Mouse (Mus musculus) liver, embryonic 14.5 days (tissue): ENCODE measurements around the gene Sp100. TPM values are rescaled to one million over a fixed set of nuclear protein-coding genes. Genes with fewer than 3 reads are reported as not detected.
"Not testable (repeated sequence)": the region's sequence is repeated elsewhere in the genome, so short reads cannot be mapped to it uniquely, and the experiment has no call there.

Source experiments
- ATAC-seq: fragments of 200-750 bp; cut with Nextera tagmentation; 2 replicates; pipeline ENCODE4 v1.8.0; 2017; ENCODE audit warnings: moderate number of reproducible peaks, mild to moderate bottlenecking, moderate library complexity; ENCODE audit not compliant: insufficient read depth
- DNase-seq, 3 experiments: peaks; one replicate each; pipeline ENCODE4 v3.0.0-alpha.2; 2012 to 2013; ENCODE audit warnings: low read depth in 3 of 3, low spot score in 3 of 3
- H3K27ac ChIP-seq: fragments of 300-500 bp; sonication (generic); 2 replicates; pipeline ENCODE4 v1.5.1; 2014; ENCODE audit warnings: moderate library complexity, mild to moderate bottlenecking, control low read depth, inconsistent platforms
- H3K27me3 ChIP-seq: fragments of 300-500 bp; sonication (generic); 2 replicates; pipeline ENCODE4 v1.6.1; 2014; ENCODE audit warnings: mild to moderate bottlenecking, low read length, moderate library complexity; ENCODE audit not compliant: control insufficient read depth, insufficient read depth
- H3K36me3 ChIP-seq: fragments of 300-500 bp; sonication (generic); replicated peaks from 2 replicates; pipeline ENCODE4 v1.6.1; 2014; ENCODE audit warnings: low read depth; ENCODE audit not compliant: control insufficient read depth, insufficient read depth
- H3K4me1 ChIP-seq, 2 experiments: fragments of 200-500 bp in 1 of 2; fragments of 300-500 bp in 1 of 2; sonication (generic) in 1 of 2; replicated peaks; 2 replicates each; pipeline ENCODE4 v1.6.1; 2012 to 2014; ENCODE audit warnings: antibody characterized with exemption in 1 of 2, inconsistent platforms in 1 of 2, low read length in 1 of 2; ENCODE audit not compliant: control insufficient read depth in 2 of 2, insufficient read depth in 2 of 2
- H3K4me2 ChIP-seq: fragments of 300-500 bp; sonication (generic); 2 replicates; pipeline ENCODE4 v1.6.1; 2014; ENCODE audit warnings: low read depth, mild to moderate bottlenecking, control low read depth, moderate library complexity
- H3K4me3 ChIP-seq, 2 experiments: fragments of 200-500 bp in 1 of 2; fragments of 300-500 bp in 1 of 2; sonication (generic) in 1 of 2; 2 replicates each; pipeline ENCODE4 v1.5.1; 2012 to 2014; ENCODE audit warnings: low read depth in 2 of 2, low read length in 2 of 2, mild to moderate bottlenecking in 2 of 2, control low read depth in 1 of 2, inconsistent platforms in 1 of 2, moderate library complexity in 1 of 2; ENCODE audit not compliant: insufficient read depth in 1 of 2
- H3K9ac ChIP-seq: fragments of 300-500 bp; sonication (generic); replicated peaks from 2 replicates; pipeline ENCODE4 v1.6.1; 2014; ENCODE audit warnings: mild to moderate bottlenecking, control low read depth, moderate library complexity
- H3K9me3 ChIP-seq: fragments of 300-500 bp; sonication (generic); 2 replicates; pipeline ENCODE4 v1.6.1; 2016; ENCODE audit warnings: low read length, mixed read lengths; ENCODE audit not compliant: control insufficient read depth
- WGBS: fragments of 180-500 bp; shearing (Covaris S2); extraction: QIAGEN DNeasy Blood & Tissue Kit; methylation state at CpG from one replicate; pipeline ENCODE4 v1.1.7; 2014; ENCODE audit not compliant: insufficient replicate concordance; 5-methylcytosine and 5-hydroxymethylcytosine counted together
- polyA plus RNA-seq, 2 experiments: library from polyadenylated mRNA; depleted of rRNA in 1 of 2; stranded (reverse) in 1 of 2; unstranded in 1 of 2; fragments of >200 nt; fragmentation: Nextera tagmentation in 1 of 2; extraction: Ambion mirVana in 1 of 2; gene quantifications; 2 replicates each; pipeline versions ENCODE4 v1.2.1 to v1.2.3; 2012 to 2014

The Sp100 gene
- polyA plus RNA-seq, 2 experiments, result 2.0 to 3.2 TPM

DNA sequence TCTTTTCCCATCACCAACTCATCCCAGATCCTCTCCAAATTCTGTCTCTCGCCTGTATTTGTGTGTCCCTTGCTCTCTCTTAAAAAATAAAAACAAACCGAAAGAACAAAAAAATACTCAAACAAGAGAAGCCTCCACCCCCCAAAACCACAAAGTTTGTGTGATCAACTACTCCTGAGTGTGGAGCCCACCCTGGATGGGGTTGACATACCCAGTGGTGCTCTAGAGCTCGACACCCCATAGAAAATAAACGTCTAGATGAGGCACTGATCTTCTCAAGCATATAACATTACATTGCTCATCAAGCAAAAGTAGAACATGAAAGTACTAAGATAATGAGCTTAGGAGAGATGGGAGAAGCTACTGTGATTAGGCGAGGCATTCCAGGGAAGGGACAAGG lies 32.6 kb upstream of the Sp100 start:
- not testable (repeated sequence) for H3K27me3 ChIP-seq, H3K9ac ChIP-seq, ATAC-seq, H3K36me3 ChIP-seq, H3K27ac ChIP-seq, H3K4me2 ChIP-seq, DNase-seq, H3K4me3 ChIP-seq, H3K4me1 ChIP-seq, H3K9me3 ChIP-seq
- WGBS, result 41% methylated on average over 4 of the region's 5 CpGs

DNA sequence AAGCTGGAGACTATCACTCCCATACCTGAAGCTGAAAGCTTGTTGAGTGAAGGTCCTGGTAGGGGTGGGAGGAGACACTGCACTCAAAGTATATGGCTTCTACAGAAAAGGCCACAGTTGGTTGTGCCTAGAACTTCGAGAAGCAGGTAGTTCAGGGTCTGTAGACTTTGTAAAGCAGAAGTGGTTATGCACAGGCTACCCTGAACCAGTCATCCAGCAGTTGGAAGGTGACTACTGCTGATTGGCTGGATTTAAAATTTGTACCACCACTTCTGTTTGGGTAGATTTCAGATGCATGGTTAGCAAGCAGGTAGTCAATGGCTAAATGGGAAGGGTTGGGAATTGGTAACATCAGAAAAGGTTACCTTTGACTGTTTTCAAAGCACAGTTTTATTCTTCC lies 31.1 kb upstream of the Sp100 start:
- ATAC-seq, H3K27ac ChIP-seq, H3K4me2 ChIP-seq, H3K9me3 ChIP-seq, H3K4me1 ChIP-seq, H3K4me3 ChIP-seq, H3K27me3 ChIP-seq, DNase-seq, H3K36me3 ChIP-seq, H3K9ac ChIP-seq: not testable (repeated sequence)
- whole genome bisulfite sequencing, result 12% methylated on average over 1 of the region's 1 CpGs

DNA sequence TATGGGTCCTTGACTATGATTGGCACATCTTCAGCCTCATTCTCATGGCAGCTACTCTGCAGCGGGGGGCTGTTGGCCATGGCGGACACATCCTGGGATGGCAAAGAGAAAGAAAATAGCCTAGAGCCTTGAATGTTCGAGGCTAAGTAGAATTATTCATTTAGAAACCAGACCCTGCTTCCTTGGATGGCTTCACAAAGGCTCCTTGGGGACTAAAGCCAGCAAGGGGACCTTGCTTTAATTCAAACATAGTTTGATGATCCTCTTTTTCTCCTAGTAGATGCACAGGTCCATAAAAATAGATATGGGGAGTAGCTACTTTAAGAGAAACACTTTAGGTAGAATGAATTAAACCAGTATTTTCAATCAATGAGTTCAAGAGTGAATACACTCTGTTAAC lies 12.9 kb upstream of the Sp100 start:
- not testable (repeated sequence) for H3K4me2 ChIP-seq, H3K4me1 ChIP-seq, H3K27ac ChIP-seq, ATAC-seq, H3K4me3 ChIP-seq, H3K36me3 ChIP-seq, H3K9ac ChIP-seq, H3K9me3 ChIP-seq, H3K27me3 ChIP-seq, DNase-seq
- WGBS, result 43% methylated on average over 3 of the region's 3 CpGs

DNA sequence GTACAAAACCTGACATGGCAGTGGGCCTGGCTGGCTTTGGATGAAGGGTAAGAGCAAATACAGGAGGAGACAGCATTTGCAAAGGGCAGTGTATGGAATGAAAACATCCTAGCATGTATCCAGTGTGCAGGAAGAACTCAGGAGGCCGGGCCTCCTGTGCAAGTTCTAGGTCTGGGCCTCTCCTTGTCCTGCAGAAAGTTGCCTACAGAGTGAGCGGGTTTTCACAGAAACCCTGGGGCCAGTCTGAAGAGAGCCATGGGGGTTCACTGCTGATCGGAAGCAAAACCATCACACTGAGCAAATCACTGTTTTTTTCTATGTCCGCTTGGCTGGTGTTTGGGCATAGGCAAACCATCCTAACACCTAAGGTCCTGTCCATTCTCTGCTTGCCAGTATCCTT lies 11.6 kb upstream of the Sp100 start:
- H3K4me1 ChIP-seq, H3K4me3 ChIP-seq, H3K36me3 ChIP-seq, H3K9ac ChIP-seq, H3K9me3 ChIP-seq, H3K4me2 ChIP-seq, H3K27ac ChIP-seq, DNase-seq, ATAC-seq, H3K27me3 ChIP-seq: not testable (repeated sequence)
- 61% methylated on average over 4 of the region's 4 CpGs for WGBS

DNA sequence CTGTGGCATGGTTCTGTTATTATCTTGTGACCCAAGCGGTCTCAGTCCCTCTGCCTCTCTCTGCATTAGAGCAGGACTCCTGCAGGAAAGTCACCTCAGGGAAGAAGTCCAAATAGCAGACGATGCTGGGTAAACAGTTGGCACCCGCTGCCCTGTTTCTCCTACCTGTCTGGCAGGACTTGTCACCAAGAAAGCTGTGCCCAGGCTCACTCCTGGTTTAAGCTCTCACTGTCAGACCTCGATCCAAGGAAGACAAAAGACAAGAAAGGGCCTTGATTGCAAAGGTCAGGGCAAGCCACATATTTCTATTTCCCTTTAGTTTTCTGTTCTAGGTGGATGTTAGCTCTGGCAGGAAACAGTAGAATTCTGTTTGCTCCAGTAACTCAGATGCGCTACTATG lies 736 bp downstream of the Sp100 start:
- not testable (repeated sequence) for H3K36me3 ChIP-seq, H3K27me3 ChIP-seq, H3K4me3 ChIP-seq, H3K4me2 ChIP-seq, ATAC-seq, H3K9ac ChIP-seq, H3K9me3 ChIP-seq, DNase-seq, H3K4me1 ChIP-seq, H3K27ac ChIP-seq
- 62% methylated on average over 3 of the region's 5 CpGs for WGBS

GRCm38 (mm10) chr1:85651770-85652275 lies 2.0 kb downstream of the Sp100 start:
- 68% methylated on average over 13 of the region's 13 CpGs for WGBS
- H3K9ac ChIP-seq, H3K27ac ChIP-seq, H3K27me3 ChIP-seq, H3K4me2 ChIP-seq, H3K4me1 ChIP-seq, H3K36me3 ChIP-seq, ATAC-seq, H3K9me3 ChIP-seq, DNase-seq, H3K4me3 ChIP-seq: not testable (repeated sequence)

GRCm38 (mm10) chr1:85657211-85657610 lies 7.4 kb downstream of the Sp100 start:
- WGBS, result 64% methylated on average over 2 of the region's 2 CpGs
- not testable (repeated sequence) for H3K9ac ChIP-seq, H3K36me3 ChIP-seq, ATAC-seq, H3K9me3 ChIP-seq, H3K4me3 ChIP-seq, H3K27ac ChIP-seq, H3K4me2 ChIP-seq, H3K4me1 ChIP-seq, DNase-seq, H3K27me3 ChIP-seq
